Mouse (Mus musculus) spleen, embryonic (tissue): ENCODE results near the gene Tmem246.
"Not testable (repeated sequence)": the region's sequence is repeated elsewhere in the genome, so short reads cannot be mapped to it uniquely, and the experiment has no call there.

ENCODE experiments used
- CTCF ChIA-PET: fragments of 350-600 bp; sonication (Branson Sonifier 250); formaldehyde crosslinking; loops from one replicate; lab custom pipeline; 2022; lab: Charles Lee

Gene Tmem246

GRCm38 (mm10) chr4:49597183-49598100 is at the start of gene Tmem246:
Gene Tmem246, minus strand, starts transcription at chr4:49597876.
- CTCF ChIA-PET: no interaction called here

- CTCF ChIA-PET: no interaction called here
These were observed 42.2 kb upstream of the Tmem246 start for GRCm38 (mm10) chr4:49639913-49640312.

- CTCF ChIA-PET: no interaction called here
These were observed 40.1 kb upstream of the Tmem246 start for GRCm38 (mm10) chr4:49637821-49638220.

- CTCF ChIA-PET: no interaction called here
These were observed 34.4 kb upstream of the Tmem246 start for GRCm38 (mm10) chr4:49632139-49632481.

GRCm38 (mm10) chr4:49631319-49632138 is 33.9 kb upstream of the Tmem246 start, which contains the start of gene Rnf20:
Gene Rnf20, plus strand, starts transcription at chr4:49632006.
- CTCF ChIA-PET: no interaction called here

- CTCF ChIA-PET: no interaction called here
These were observed 31.3 kb upstream of the Tmem246 start for GRCm38 (mm10) chr4:49628941-49629340.

GRCm38 (mm10) chr4:49626973-49627372 is 29.3 kb upstream of the Tmem246 start:
- CTCF ChIA-PET: interaction anchor here (0.8 to 2.1 kb wide), 2 partner anchors 17 to 60 kb away, joined by 4 to 14 read pairs; no protein-coding TSS in a partner anchor

GRCm38 (mm10) chr4:49624969-49625368 is 27.3 kb upstream of the Tmem246 start:
- CTCF ChIA-PET: not testable (repeated sequence)

- CTCF ChIA-PET: no interaction called here
These were observed 26.2 kb upstream of the Tmem246 start for GRCm38 (mm10) chr4:49623916-49624315.

- CTCF ChIA-PET: no interaction called here
These were observed 24.6 kb upstream of the Tmem246 start for GRCm38 (mm10) chr4:49622272-49622671.

- CTCF ChIA-PET: interaction anchor here (0.6 kb wide), 1 partner anchor 8 kb away, joined by 3 read pairs; no protein-coding TSS in a partner anchor
These were observed 22.2 kb upstream of the Tmem246 start for GRCm38 (mm10) chr4:49619861-49620260.

- CTCF ChIA-PET: no interaction called here
These were observed 19.2 kb upstream of the Tmem246 start for GRCm38 (mm10) chr4:49616924-49617323.

GRCm38 (mm10) chr4:49605459-49605858 is 7.8 kb upstream of the Tmem246 start:
- CTCF ChIA-PET: no interaction called here

GRCm38 (mm10) chr4:49604616-49605015 is 6.9 kb upstream of the Tmem246 start:
- CTCF ChIA-PET: no interaction called here

- CTCF ChIA-PET: no interaction called here
These were observed 6.4 kb upstream of the Tmem246 start for GRCm38 (mm10) chr4:49604016-49604546.

GRCm38 (mm10) chr4:49603161-49603560 is 5.5 kb upstream of the Tmem246 start:
- CTCF ChIA-PET: no interaction called here

- CTCF ChIA-PET: no interaction called here
These were observed 862 bp downstream of the Tmem246 start for GRCm38 (mm10) chr4:49596846-49597182.

GRCm38 (mm10) chr4:49590152-49590551 is 7.5 kb downstream of the Tmem246 start:
- CTCF ChIA-PET: interaction anchor here (0.5 kb wide), 1 partner anchor 1701 kb away, joined by 8 read pairs; no protein-coding TSS in a partner anchor

GRCm38 (mm10) chr4:49586811-49587210 is 10.9 kb downstream of the Tmem246 start:
- CTCF ChIA-PET: no interaction called here

- CTCF ChIA-PET: no interaction called here
These were observed 12.1 kb downstream of the Tmem246 start for GRCm38 (mm10) chr4:49585524-49586101.

GRCm38 (mm10) chr4:49583965-49584831 is 13.5 kb downstream of the Tmem246 start:
- CTCF ChIA-PET: no interaction called here
